Mouse (Mus musculus): Measurements from ENCODE around the gene C3ar1.

The C3ar1 gene

GRCm38 (mm10) chr6:122825923-122826742 is 29.8 kb downstream of the C3ar1 start:
- peak; percentile 87 for DNase-seq

- DNase-seq = no peak
Observed at GRCm38 (mm10) chr6:122825166-122825565, 30.8 kb downstream of the C3ar1 start.

GRCm38 (mm10) chr6:122824086-122824485 is 31.9 kb downstream of the C3ar1 start:
- DNase-seq = no peak

GRCm38 (mm10) chr6:122821822-122822221 is 34.1 kb downstream of the C3ar1 start:
- DNase-seq = no peak

- no peak for DNase-seq
Observed at GRCm38 (mm10) chr6:122820799-122821650, 34.9 kb downstream of the C3ar1 start.

GRCm38 (mm10) chr6:122820071-122820798 is 35.7 kb downstream of the C3ar1 start:
- DNase-seq = no peak

GRCm38 (mm10) chr6:122819306-122820070 is 36.5 kb downstream of the C3ar1 start, which contains the start of gene Foxj2:
Gene Foxj2 (plus strand): TSS chr6:122819914.
- peak; percentile 55 for DNase-seq

GRCm38 (mm10) chr6:122813640-122814039 is 42.3 kb downstream of the C3ar1 start:
- DNase-seq = no peak

- DNase-seq = no peak
Observed at GRCm38 (mm10) chr6:122812716-122813115, 43.2 kb downstream of the C3ar1 start.

- DNase-seq = no peak
Observed at GRCm38 (mm10) chr6:122811771-122812600, 44.0 kb downstream of the C3ar1 start.

- DNase-seq = peak; percentile 95
Observed at GRCm38 (mm10) chr6:122811280-122811652, 44.7 kb downstream of the C3ar1 start.

GRCm38 (mm10) chr6:122810615-122811279 is 45.2 kb downstream of the C3ar1 start:
- DNase-seq = peak; percentile 99

GRCm38 (mm10) chr6:122810022-122810614 is 45.8 kb downstream of the C3ar1 start:
- peak; percentile 31 for DNase-seq

GRCm38 (mm10) chr6:122804418-122804817 is 51.5 kb downstream of the C3ar1 start:
- DNase-seq = peak; percentile 76

- DNase-seq = no peak
Observed at GRCm38 (mm10) chr6:122801801-122802514, 54.0 kb downstream of the C3ar1 start.

- DNase-seq = peak; percentile 49
Observed at GRCm38 (mm10) chr6:122801301-122801800, 54.6 kb downstream of the C3ar1 start, which contains the start of gene Slc2a3. Gene Slc2a3 (minus strand): TSS chr6:122801640.

- no peak for DNase-seq
Observed at GRCm38 (mm10) chr6:122800640-122801300, 55.2 kb downstream of the C3ar1 start.
